ENCODE assay signal across 9 mouse cellular contexts in the genomic region with DNA sequence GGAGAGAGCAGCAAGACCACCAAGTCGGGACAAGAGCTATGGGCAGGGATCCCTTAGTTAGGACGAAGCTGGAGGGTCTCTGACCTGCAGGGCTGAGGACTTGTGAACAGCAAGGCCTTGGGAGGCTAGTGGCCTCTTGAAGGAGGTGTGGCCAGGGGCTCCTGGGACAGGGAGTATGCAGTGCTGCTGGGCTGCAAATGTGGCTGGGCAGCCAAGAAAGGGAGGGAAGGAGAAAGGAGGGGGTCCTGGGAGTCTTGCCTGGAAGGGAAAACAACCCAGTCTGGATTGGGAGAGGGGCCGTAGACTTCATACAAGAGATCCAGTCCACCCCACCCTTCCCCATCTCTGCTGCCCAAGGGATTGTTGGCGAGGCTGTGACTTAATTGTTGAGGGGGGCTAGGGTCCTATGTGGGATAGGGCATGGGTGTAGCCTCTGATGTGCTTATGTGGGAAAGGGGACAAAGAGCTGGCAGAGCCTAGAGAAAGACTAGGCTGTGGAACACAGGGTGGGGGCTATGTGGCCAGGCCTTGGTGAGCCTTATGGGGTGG. TPM values are rescaled to one million over a fixed set of nuclear protein-coding genes. Genes with fewer than 3 reads are reported as not detected.
DNase-seq lines count a peak whose midpoint lies in the region; ATAC-seq lines count a peak whose summit lies in the region.
"Had no signal": no experiment of that assay in that cellular context is flagged by ENCODE, and none has a peak within 500 bp of the region (broad histone marks: within the 10 kb centered on the region; RNA-seq: fewer than 3 reads in every experiment).

No protein-coding gene starts in this region.

- peak overlapping the region; percentile 94; the same call in 1 of the 2 replicates for H3K27ac ChIP-seq in kidney, embryonic 14.5 days (ENCODE audit: low read depth, low read length)
- H3K27ac ChIP-seq in heart, embryonic 14.5 days (replicated peaks in 1 of 2; ENCODE audit: control insufficient read depth in 1 of 2, insufficient read depth in 1 of 2, low read depth in 2 of 2, low read length in 2 of 2): peak overlapping the region; percentile 48 to 96
- peak overlapping the region; percentile 98 for H3K27ac ChIP-seq in limb, embryonic 10.5 days
- no peak overlapping the region for H3K27ac ChIP-seq in neural tube, embryonic 11.5 days (ENCODE audit: low read depth, low read length)

- no peaks in the 10 kb centered on the region for H3K9me3 ChIP-seq in kidney, embryonic 14.5 days (ENCODE audit: control insufficient read depth, low read length)
- H3K9me3 ChIP-seq in heart, embryonic 14.5 days (ENCODE audit: control insufficient read depth, low read length): no peaks in the 10 kb centered on the region
- H3K9me3 ChIP-seq in limb, embryonic 10.5 days (replicated peaks): no peaks in the 10 kb centered on the region
- H3K9me3 ChIP-seq in neural tube, embryonic 11.5 days (ENCODE audit: control insufficient read depth, low read length): no peaks in the 10 kb centered on the region

- 0 out of 2 replicates have a peak, but pooled peaks have one; percentile 2 for ATAC-seq in kidney, embryonic 14.5 days (ENCODE audit: low FRiP score, low TSS enrichment)
- peak; percentile 0; the same call in 1 of the 2 replicates for ATAC-seq in heart, embryonic 14.5 days (ENCODE audit: insufficient number of reproducible peaks, insufficient read depth, low FRiP score, low read depth)
- peak; percentile 8; the same call in 1 of the 2 replicates for ATAC-seq in neural tube, embryonic 11.5 days (ENCODE audit: insufficient read depth, low FRiP score, low TSS enrichment)
- ATAC-seq in cerebellum, adult (ENCODE audit: insufficient number of reproducible peaks, low FRiP score, low TSS enrichment): no peak

- peak overlapping the region; percentile 73; the same call in 1 of the 2 replicates for H3K4me2 ChIP-seq in kidney, embryonic 14.5 days (replicated peaks; ENCODE audit: low read depth, low read length)
- H3K4me2 ChIP-seq in heart, embryonic 14.5 days (ENCODE audit: low read length): peak overlapping the region; percentile 76; the same call in 1 of the 2 replicates
- no peak overlapping the region for H3K4me2 ChIP-seq in neural tube, embryonic 11.5 days (ENCODE audit: low read depth)

- DNase-seq in kidney, postnatal 36 days: no peak
- peak; percentile 40 for DNase-seq in limb, embryonic 10.5 days (ENCODE audit: low spot score)
- no peak for DNase-seq in neural tube, embryonic 11.5 days (ENCODE audit: low spot score)
- no peak for DNase-seq in right cerebral cortex, postnatal 4 days
- DNase-seq in spleen, adult 12 weeks (ENCODE audit: low spot score): no peak
- DNase-seq: kidney, adult 11 months had no signal

- 0 out of 2 replicates have a peak overlapping the region, but pooled peaks have one; percentile 76 for H3K9ac ChIP-seq in kidney, embryonic 14.5 days (ENCODE audit: low read depth, low read length)
- peak overlapping the region; percentile 74 for H3K9ac ChIP-seq in heart, embryonic 14.5 days (ENCODE audit: low read length)
- no peak overlapping the region for H3K9ac ChIP-seq in neural tube, embryonic 11.5 days (ENCODE audit: low read length)

- no peak overlapping the region for H3K4me3 ChIP-seq in kidney, embryonic 14.5 days (ENCODE audit: low read length)
- H3K4me3 ChIP-seq in heart, embryonic 14.5 days (ENCODE audit: control insufficient read depth in 1 of 2, insufficient read depth in 1 of 2, low read depth in 1 of 2, low read length in 2 of 2): no peak overlapping the region
- H3K4me3 ChIP-seq in limb, embryonic 10.5 days: peak overlapping the region; percentile 71
- H3K4me3 ChIP-seq in neural tube, embryonic 11.5 days (ENCODE audit: low read depth, low read length): no peak overlapping the region

- 64% methylated on average over 4 of the region's 4 CpGs for WGBS in kidney, embryonic 14.5 days
- 76% methylated on average over 4 of the region's 4 CpGs for WGBS in heart, embryonic 14.5 days
- 59% methylated on average over 4 of the region's 4 CpGs for WGBS in limb, embryonic 10.5 days
- WGBS in neural tube, embryonic 11.5 days: 76% methylated on average over 4 of the region's 4 CpGs

- H3K4me1 ChIP-seq in kidney, embryonic 14.5 days (ENCODE audit: control insufficient read depth, insufficient read depth, low read length): peaks cover 37% of the 10 kb centered on the region
- peaks cover 37 to 40% of the 10 kb centered on the region in 2 experiments for H3K4me1 ChIP-seq in heart, embryonic 14.5 days (ENCODE audit: control insufficient read depth in 2 of 2, insufficient read depth in 2 of 2, low read length in 2 of 2)
- H3K4me1 ChIP-seq in limb, embryonic 10.5 days: peaks cover 59% of the 10 kb centered on the region
- peaks cover 17% of the 10 kb centered on the region; the same call in 1 of the 2 replicates for H3K4me1 ChIP-seq in neural tube, embryonic 11.5 days (ENCODE audit: control insufficient read depth, insufficient read depth, low read length)

- no peaks in the 10 kb centered on the region for H3K27me3 ChIP-seq in kidney, embryonic 14.5 days (ENCODE audit: control insufficient read depth, insufficient read depth, low read length)
- H3K27me3 ChIP-seq in heart, embryonic 14.5 days (ENCODE audit: control insufficient read depth, insufficient read depth, low read length): no peaks in the 10 kb centered on the region
- H3K27me3 ChIP-seq in limb, embryonic 10.5 days (ENCODE audit: low read depth, poor library complexity, severe bottlenecking): no peaks in the 10 kb centered on the region
- H3K27me3 ChIP-seq in neural tube, embryonic 11.5 days (ENCODE audit: control insufficient read depth, insufficient read depth, low read length): no peaks in the 10 kb centered on the region

- 0 out of 2 replicates have a peak, but pooled peaks cover 4% of the 10 kb centered on the region for H3K36me3 ChIP-seq in kidney, embryonic 14.5 days (ENCODE audit: control insufficient read depth, insufficient read depth, low read length)
- H3K36me3 ChIP-seq in heart, embryonic 14.5 days (ENCODE audit: control insufficient read depth, insufficient read depth, low read length): peaks cover 14% of the 10 kb centered on the region; the same call in 1 of the 2 replicates
- H3K36me3 ChIP-seq in limb, embryonic 10.5 days: peaks cover 16% of the 10 kb centered on the region
- no peaks in the 10 kb centered on the region for H3K36me3 ChIP-seq in neural tube, embryonic 11.5 days (ENCODE audit: control insufficient read depth, insufficient read depth, low read length)

RNA-seq across cellular contexts. Expression of a gene that starts 0.4 kb away (rescaled TPM):
- polyA plus RNA-seq in kidney, embryonic 14.5 days (2014; fragmentation: Nextera tagmentation; extraction: Ambion mirVana): 30.3 and 33.4 TPM in 2 replicates
- polyA plus RNA-seq in heart, embryonic 14.5 days (2014; fragmentation: Nextera tagmentation; extraction: Ambion mirVana): 23.5 and 23.8 TPM in 2 replicates
- 25.9 and 33.7 TPM in 2 replicates for polyA plus RNA-seq in limb, embryonic 10.5 days (2016; fragmentation: Nextera tagmentation; extraction: Ambion mirVana)
- 10.6 and 20.0 TPM in 2 replicates for polyA plus RNA-seq in neural tube, embryonic 11.5 days (2014; fragmentation: Nextera tagmentation; extraction: Ambion mirVana)

RNA-seq across cellular contexts. Expression of a gene that starts 33.4 kb away (rescaled TPM):
- 3.2 and 3.5 TPM in 2 replicates for polyA plus RNA-seq in kidney, embryonic 14.5 days (2014; fragmentation: Nextera tagmentation; extraction: Ambion mirVana)
- polyA plus RNA-seq in heart, embryonic 14.5 days (2014; fragmentation: Nextera tagmentation; extraction: Ambion mirVana): 3.9 and 5.8 TPM in 2 replicates
- polyA plus RNA-seq in limb, embryonic 10.5 days (2016; fragmentation: Nextera tagmentation; extraction: Ambion mirVana): 1.6 and 1.7 TPM in 2 replicates
- polyA plus RNA-seq in neural tube, embryonic 11.5 days (2014; fragmentation: Nextera tagmentation; extraction: Ambion mirVana): 6.5 and 9.2 TPM in 2 replicates
